Mouse (Mus musculus) 3134 (cell line): ENCODE results near the gene Ccne1.

Experiments
- DNase-seq: peaks from one replicate; pipeline ENCODE4 v3.0.0-alpha.2; 2011; ENCODE audit warnings: low spot score; ENCODE audit not compliant: insufficient read length; ENCODE audit errors: extremely low read depth

The Ccne1 gene

DNA sequence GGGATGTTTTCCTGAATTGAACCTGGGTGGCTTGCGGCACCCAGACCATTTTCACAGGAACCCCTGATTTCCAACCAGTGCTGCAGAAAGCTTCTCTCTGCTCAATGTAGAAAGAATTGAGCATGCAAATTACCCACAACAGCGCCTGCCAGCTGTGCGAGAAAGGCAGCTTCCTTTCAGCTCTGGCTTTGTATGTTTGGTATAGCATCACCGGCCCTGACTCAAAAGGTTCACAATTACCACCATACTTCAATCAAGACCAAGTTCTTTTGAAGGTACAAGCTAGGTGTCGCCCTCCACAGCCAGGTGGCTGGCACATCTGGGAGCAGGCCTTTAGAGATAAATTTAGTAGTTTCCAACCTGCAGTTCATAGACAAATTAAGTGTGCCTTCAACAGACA lies 3.2 kb downstream of the Ccne1 start:
- DNase-seq: no peak

DNA sequence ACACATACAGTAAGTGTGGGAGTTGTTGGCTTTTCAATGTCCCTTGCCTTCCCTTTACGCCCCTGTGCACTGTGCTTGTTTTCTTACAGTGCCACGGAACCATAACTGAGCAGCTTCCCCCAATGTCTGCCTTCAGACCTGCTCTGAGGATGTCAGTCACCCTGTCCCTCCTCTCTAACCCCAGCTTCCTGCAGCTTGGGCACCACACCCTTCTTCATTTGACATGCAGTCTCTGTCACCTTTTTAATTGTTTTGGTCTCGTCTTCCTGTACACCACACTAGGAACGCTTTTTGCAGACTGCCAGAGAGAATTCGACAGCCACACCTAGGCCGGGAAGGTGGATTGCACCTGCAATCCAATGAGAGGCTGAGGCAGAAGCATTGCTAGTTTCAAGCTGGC lies 13.0 kb downstream of the Ccne1 start:
- DNase-seq: no peak

DNA sequence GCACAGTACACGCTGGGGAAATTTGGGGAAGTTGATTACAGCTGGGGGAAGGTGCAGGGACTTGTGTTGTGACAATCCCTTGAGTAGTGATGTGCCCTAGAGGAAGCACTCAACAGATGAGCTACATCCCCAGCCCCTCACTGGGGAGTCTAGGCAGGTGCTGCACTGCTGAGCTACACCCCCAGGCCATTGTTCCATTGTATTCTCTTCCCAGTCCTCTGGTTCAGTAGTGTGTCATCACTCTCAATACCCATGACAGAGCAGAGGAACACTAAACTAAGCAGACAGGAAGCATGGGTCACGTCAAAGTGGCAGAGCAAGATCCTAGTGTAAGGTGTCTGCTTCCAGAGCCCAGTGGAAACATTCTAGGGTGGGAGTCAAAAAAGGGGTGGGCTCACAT lies 14.2 kb downstream of the Ccne1 start:
- no peak for DNase-seq

- no peak for DNase-seq
Measured at GRCm38 (mm10) chr7:38089930-38090675, 17.2 kb downstream of the Ccne1 start.

DNA sequence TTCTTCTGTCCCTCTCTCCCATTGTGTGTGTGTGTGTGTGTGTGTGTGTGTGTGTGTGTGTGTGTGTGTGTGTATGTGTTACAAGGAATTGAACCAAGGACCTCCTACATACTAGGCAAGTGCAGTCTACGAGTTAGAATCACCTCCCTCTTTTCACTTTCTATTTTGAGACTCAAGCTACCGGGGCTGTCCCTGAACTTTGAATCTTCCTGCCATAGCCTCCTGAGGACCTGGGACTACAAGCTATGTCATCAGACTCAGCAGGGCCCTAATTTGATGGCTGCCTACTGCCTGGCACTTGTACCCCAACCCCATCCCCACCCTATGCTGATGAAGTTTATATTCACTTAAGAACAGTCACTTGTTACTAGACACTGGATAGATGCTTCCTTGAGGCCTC lies 18.9 kb downstream of the Ccne1 start:
- no peak for DNase-seq

DNA sequence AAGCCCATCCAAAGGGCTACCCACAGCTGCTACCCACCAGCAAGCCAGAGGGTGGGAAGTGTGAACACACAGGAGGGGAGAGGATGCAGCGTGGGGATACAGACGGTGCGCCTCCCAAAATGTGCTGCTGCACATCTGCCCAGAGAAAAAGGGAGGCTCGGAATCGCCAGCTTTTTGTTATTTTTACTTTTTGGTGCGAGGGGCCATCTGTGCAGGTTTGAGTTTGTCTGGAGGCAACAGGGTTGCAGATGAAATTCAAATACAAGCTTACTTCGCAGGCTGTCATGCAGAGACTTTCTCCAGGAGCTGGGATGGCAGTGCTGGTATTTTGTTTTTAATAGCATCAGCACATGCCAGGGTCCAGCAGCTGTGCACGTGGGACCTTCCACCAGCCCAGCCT lies 19.5 kb downstream of the Ccne1 start:
- no peak for DNase-seq

GRCm38 (mm10) chr7:38086401-38086800 lies 20.9 kb downstream of the Ccne1 start:
- DNase-seq: no peak

- peak; percentile 9 for DNase-seq
Measured at GRCm38 (mm10) chr7:38085573-38086211, 21.6 kb downstream of the Ccne1 start.

DNA sequence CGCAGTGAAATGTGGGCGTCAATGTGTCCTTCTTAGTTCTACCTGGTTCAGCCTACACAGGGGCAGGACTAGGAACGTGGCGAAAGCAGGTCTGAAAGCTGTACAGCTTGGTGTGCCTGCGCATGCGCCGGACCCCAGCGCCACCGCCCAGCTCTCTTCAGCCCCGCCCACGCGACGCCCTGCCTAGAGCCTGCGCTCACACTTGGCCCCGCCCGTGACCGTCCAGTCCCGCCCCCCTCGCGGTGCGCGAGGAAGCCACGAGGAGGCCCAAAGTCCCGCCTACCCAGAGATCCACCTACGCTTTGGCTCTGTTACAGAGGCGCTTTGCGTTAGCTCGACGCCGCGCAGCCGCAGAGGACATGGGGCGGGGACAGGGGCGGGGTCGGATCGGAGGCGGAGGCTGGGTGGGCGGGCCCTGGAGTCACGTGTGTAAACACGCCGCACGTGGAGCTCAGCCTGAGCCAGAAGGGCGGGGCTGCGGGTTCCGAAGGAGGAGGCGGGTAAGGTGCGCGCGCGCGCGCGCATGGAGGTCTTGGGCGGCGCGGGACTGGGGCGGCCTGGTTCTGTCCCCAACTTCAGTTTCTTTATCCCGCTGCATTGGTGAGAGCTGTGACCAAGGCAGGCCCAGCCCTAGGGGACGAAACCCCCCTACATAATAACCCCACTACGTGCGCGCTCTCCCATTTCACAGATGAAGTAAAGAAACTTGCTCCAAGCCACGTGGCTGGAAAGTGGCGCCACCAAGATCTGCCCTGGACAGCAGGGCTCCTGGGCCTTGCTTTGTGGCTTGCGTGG lies 22.4 kb downstream of the Ccne1 start:
- DNase-seq: peak; percentile 97

- DNase-seq: no peak
Measured at GRCm38 (mm10) chr7:38082971-38083370, 24.4 kb downstream of the Ccne1 start.

GRCm38 (mm10) chr7:38077189-38077588 lies 30.1 kb downstream of the Ccne1 start:
- DNase-seq: peak; percentile 59

DNA sequence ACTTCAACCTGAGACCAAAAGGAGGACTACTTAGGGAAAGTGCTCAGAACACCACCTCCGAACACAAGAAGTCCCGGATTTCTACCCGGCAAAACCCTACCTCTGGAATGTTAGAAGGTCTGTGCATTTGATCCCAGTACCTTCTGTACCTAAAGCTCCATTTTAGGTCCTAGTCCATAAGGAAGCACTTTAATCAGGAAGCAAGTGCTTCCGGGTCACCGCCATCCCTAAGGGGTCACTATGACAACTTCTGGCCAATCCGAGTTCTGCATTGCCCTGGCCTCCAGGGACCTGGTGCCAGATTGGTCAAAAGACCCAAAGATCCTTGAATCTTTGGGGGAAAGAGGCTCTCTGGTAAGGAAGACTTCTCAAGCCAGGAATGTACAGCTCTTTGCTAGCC lies 31.8 kb downstream of the Ccne1 start:
- DNase-seq: no peak

DNA sequence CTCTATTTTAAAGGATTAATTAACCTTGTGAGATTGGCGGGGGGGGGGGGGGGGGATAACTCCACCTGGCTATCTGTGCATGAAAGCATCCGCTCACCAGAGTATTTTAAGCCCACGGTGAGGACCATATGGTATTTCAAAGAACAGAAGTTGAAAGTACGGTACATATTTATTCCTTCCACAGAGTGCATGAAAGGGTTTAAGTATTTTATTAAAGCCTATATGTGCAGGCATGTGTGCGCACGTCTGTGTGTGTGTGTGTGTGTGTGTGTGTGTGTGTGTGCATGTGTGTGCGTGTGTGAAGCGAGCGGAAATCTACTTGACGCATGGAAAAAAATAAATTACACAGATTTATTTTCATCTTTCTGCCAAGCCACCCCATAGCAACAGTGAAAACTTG lies 32.4 kb downstream of the Ccne1 start:
- no peak for DNase-seq

DNA sequence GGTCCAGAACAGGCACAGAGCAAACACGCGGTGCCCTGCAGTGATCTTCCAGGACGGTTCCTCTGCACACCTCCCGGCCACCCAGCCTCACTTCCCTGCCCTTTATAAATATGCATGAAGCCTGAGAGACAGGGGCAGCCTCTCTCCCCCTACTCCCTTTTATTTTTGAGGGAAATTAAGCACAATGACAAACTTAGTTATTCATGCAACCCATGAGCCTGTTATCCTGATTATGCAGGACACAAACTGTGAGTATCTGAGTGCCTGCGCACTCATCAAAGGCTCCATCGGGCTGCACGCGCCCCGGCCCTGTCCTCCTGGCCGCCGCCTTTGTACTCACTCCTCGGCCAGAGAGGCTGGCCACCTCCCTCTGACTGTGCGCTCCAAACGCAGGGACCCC lies 32.8 kb downstream of the Ccne1 start:
- DNase-seq: no peak

DNA sequence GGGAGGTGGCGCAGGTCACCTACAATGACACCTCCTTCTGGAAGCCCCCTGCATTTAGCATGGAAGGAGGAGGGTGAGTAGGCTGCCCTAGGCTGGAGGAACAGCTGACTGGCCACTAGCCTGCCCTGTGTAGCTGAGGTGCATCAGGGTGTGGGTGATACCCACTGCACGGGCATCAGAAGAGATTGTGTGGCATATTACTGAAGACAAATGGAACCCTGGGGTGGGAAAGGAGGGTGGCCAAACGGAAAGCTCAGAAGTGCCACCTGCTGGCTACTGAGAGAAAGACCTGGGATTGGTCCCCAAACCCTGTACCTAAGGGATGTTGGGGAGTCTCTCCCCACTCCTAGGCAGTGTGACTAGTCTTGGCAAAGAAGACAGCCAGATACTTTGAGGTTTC lies 33.6 kb downstream of the Ccne1 start:
- peak; percentile 12 for DNase-seq

DNA sequence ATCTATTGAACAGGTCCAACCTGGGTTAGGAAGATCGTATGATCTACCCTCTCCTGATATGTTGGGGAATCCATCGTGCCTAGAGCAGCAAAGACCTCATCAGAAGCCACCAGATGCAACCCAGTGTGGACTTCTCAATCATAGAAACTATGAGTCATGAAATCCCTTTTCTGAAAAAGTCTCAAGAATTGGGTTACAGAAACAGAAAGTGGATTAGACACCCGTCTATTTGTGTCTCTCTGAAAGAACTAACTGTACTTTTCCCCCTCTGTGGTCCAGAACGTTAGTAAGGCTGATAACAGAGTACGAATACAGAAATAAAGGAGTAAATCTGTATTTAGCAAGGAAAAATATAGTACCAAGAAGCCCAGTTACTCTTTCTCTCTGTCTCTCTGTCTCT lies 36.3 kb downstream of the Ccne1 start:
- no peak for DNase-seq

DNA sequence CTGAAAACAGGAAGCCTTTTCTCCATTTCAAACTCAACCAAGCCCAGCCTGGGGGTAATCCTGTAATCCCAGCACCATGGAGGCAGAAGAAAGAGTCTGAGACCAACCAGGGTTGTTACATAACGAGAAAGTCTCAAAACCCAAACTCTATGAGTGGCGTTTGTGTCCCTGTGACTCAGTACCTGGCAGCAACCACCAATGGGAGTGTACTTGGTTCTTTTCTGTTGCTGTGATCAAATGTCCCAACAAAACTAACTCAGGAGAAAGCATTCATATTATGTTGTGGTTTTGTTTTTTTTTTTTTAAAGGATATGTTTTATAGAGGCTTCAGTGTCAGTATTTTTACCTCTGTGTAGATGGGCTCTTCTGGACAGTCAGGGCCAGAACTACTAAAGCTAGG lies 36.7 kb downstream of the Ccne1 start:
- peak; percentile 7 for DNase-seq

GRCm38 (mm10) chr7:38064431-38064830 lies 42.9 kb downstream of the Ccne1 start:
- no peak for DNase-seq

- DNase-seq: no peak
Measured at GRCm38 (mm10) chr7:38061060-38061970, 46.0 kb downstream of the Ccne1 start.

DNA sequence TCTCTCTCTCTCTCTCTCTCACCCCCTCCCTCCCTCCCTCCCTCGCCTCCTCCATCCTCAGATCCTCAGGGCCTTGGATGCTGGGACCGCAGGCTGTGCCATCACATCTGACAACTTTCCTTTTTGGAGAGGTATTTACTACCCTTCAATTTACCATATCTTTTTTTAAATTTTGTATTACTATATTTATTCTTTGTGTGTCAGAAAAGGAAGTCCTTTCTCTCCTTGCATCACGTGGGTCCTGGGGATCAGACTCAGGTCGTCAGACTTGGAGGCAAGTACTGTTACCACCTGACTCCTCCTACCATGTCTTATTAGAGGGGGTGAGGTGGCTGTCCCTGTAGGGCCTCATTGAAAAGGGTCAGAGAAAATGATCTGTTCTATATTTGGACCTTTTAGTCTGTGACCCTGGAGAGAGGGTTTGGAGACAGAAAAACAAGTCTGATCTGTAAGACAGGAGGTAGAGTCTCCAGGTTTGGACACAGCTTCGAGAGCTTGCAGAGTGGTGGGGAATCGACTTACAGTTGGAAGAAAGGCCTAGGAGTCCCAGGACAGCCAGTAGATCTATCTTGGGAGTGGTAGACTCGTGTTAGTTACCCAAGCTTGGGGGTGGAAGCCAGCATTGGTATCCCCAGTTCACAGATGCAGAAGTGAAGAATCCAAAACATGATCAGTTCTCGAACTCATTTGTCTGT lies 47.6 kb downstream of the Ccne1 start:
- no peak for DNase-seq
